Mouse (Mus musculus) frontal cortex, postnatal 36 days (tissue): ENCODE measurements at regions not wholly inside any gene's neighbourhood (a gene's known extent, or its start where the extent isn't known, plus 50 kb on each side); places are given as distances from the start of the nearest gene placed in this dataset.
A peak's percentile ranks its signal among the peaks of the same experiment; 100 is the strongest.

Experiments
- DNase-seq, 2 experiments: peaks; one replicate each; pipeline ENCODE4 v3.0.0; 2022; ENCODE audit warnings: low spot score in 2 of 2

DNA sequence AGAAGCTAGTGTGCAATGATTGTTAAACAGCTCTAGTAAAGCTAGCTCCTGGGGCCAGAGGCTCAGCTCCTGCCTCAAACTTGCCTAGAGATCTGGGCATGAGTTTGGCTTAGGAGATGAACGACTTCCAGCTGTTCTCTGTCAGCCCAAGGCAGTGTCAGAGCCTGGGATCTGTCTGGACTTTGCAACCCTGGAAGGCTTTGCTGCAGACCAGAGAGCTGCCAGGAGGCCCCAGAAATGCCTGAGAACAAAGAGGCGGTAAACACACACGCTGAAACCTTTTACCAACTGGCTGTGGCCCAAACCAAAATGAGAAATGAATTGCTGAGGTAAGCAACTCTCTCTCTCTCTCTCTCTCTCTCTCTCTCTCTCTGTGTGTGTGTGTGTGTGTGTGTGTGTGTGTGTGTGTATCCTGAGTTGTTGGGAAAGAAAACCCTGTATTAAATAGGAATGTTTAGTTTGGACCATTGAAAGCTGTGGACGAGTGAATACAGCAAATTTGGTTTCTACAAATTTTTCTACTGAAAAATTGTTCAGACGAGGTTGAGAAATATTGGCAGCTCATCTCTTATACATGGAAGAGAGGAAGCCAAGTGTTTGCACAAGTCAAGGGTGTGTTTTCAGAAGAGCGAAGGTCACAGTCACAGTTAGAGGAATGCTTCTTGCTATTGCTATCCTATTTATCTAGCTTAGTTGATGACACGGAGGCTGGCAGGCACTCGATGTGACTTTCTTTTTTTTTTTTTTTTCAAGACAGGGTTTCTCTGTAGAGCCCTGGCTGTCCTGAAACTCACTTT is 125.1 kb upstream of the Serp2 start:
- no peak for DNase-seq

DNA sequence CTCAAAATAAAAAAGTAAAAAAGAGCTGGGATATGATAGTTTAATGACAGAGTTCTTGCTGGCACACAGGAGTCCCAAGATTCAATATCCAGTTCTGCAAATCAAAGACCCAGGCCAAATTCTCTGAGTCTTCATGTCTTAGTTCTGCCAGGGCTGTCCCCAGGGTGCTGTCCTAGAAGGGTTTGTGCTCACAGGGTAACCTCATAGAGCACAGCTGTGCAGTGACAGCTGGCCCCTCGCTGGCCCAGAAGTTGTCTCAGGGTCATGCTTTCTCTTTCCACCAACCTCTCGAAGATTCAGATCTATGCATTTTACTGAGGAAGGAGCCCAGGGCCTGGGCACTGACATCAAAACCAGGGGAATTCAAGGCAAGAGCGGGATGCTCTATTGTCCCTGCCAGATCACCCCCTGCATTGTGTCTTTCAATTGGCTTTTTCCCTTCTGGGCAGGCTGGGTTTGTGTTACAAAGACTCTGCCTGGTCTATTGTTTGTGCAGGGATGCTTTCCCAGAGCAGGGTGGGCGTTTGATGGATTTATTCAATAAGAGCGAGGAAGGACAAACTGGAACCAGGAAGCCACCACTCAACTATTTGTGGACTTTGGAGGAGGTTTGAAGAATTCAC is 121.9 kb upstream of the Serp2 start:
- no peak for DNase-seq

GRCm38 (mm10) chr14:76674949-76675348 is 118.3 kb upstream of the Serp2 start:
- no peak for DNase-seq

- no peak for DNase-seq
These were observed 117.1 kb upstream of the Serp2 start for GRCm38 (mm10) chr14:76673671-76674331.

GRCm38 (mm10) chr14:76672899-76673298 is 116.2 kb upstream of the Serp2 start:
- no peak for DNase-seq

- DNase-seq: no peak
These were observed 115.8 kb upstream of the Serp2 start for GRCm38 (mm10) chr14:76672442-76672841.

DNA sequence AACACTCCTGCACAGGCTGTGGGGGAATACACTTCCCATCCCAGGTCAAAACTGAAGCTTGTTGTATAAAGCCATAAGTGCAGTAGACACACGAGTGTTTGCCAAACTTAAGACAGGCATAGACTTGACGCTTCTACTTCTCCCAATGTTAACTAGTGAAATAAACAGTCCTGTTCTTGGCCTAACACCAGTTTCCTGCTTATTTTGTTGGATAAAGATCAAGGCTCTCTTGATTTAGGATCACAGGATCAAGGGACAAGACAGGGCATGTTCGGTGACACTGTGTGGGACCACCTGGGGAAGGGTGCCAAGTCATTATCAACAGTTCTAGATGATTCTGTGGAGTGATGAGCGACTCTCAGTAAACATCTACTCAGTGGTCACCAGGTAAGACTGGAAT is 114.3 kb upstream of the Serp2 start:
- no peak for DNase-seq

- DNase-seq: no peak
These were observed 109.2 kb upstream of the Serp2 start for GRCm38 (mm10) chr14:76665754-76666371.

GRCm38 (mm10) chr14:76664586-76665508 is 108.2 kb upstream of the Serp2 start:
- DNase-seq: no peak

- no peak for DNase-seq
These were observed 107.1 kb upstream of the Serp2 start for GRCm38 (mm10) chr14:76663816-76664215.

DNA sequence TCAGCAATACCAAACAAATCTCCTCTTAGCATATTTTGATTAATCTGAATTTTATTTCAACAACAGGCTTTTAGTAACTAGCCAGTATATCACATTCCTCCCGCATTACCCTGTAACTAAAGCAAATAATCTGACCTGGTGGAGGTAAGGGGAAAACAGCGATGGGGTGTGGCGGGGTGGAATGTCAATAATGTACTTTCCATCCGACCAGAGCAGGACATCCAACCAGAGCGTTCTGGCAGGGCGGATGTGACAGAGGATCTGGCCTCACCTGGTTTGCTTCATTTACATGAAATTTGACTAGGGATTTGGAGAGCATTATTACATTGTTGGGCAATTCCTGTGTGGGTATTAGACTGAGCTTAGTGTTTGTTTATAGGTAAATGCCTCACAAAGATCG is 106.2 kb upstream of the Serp2 start:
- DNase-seq: no peak

DNA sequence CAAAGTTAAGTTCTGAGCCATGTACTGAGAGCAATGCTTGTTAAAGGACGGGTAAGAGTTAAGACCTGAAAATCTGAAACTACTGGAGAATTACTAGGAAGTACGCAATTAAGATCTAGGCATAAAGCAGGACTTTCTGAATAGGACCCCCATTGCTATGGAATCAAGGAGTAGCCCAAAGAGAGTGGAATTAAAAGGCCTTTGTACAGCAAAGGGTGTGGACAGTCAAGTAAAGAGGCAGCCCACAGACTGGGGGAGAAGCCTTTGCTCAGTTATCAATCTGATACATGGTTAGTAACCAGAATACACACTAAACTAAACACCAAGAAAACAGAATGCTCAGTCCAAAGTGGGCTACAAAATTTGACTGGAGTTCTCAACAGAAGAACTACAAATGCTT is 104.2 kb upstream of the Serp2 start:
- DNase-seq: no peak

GRCm38 (mm10) chr14:76658952-76659502 is 102.3 kb upstream of the Serp2 start:
- no peak for DNase-seq

- DNase-seq: no peak
These were observed 101.3 kb upstream of the Serp2 start for GRCm38 (mm10) chr14:76657784-76658610.

DNA sequence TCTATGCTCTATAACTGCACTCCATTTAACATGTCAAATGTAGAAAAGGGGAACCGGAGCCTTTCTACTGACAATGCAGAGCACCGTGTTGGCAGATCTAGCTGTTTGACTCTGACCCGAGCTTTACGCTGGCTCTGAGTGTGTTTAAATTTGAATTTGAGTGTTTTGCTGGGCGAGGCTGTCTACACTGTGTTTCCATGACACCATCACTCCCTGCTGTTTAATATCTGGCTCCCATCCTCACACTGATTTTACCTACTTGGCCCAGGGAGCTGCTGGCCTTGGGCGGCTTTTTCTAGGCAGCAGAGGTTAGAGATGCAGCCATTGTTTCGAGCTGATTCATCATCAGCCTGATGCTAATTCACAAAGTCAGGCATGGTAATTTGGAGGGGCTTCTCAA is 100.7 kb upstream of the Serp2 start:
- no peak for DNase-seq

DNA sequence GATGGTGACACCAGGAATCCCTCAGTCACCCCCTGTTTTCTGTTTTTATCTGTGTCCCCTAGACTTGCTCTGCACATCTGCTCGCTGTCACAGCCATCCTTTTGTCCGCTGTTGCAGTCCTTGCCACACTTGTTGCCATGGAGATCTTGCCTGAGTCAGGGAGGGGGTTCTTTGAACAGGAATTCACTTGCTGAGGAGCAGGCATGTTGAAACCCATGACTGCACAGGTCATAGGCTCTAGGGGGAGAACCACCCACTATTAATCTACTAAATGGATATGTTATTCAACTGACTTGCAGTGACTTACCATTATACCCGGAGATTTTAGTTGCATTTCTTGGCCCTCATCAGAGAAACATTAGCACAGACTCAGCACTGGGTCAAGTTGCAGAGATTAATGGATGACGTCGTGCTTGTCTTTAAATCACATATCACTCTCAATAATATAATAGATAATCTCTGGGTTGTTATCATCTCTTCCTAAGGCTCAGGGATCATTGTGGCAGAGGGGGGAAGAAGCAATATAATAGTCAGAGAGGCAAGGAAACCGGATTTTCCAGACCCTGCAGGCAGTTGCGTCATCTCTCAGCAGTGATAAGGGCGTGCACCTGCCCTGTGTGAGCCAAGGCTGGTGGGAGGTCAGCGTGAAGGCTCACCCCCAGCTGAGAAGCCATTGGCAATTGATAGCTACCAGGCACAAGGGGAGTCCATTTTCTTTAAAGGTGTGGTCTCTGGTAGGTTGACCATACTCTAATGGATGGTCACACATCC is 95.9 kb upstream of the Serp2 start:
- no peak for DNase-seq

DNA sequence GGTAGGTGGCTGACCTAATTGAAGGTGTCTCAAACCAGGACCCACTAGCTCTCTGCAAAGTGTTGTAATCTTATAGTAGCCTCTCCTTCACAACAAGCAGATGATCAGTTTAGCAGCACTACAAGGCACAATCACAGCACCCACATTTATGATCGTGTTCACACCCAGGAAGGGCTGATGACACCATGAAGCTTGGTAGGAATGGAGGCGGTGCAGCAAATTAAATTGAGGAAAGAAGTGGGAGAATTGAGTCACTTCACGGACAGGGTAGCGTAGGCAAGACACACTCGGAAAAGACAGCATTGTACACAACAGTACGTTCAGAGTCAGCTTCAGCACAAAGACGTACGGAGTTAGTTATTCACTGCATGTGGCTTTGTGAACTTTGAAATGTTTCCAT is 94.4 kb upstream of the Serp2 start:
- peak in 1 of 2 experiments; percentile 65 for DNase-seq

- no peak for DNase-seq
These were observed 93.2 kb upstream of the Serp2 start for GRCm38 (mm10) chr14:76649927-76650326.

DNA sequence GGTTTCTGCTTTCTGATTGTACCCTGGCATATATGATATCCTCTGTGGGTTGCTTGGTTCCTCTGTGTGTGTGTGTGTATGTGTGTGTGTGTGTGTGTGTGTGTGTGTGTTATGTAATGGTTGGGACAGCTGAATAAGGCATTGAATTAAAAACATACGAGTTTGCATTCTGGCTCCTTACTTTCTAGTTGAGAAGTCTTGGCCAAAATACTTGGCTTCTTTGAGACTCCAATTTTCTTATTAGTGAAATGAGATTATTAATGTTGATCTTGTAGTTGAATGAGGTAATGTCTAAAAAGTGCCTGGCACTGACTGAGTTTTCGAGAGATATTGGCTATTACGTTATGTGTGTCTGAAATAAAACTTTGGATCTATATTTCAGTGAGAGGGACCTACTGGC is 88.0 kb upstream of the Serp2 start:
- DNase-seq: no peak
